Mouse (Mus musculus): ENCODE data around the gene Pgam2.

DNA sequence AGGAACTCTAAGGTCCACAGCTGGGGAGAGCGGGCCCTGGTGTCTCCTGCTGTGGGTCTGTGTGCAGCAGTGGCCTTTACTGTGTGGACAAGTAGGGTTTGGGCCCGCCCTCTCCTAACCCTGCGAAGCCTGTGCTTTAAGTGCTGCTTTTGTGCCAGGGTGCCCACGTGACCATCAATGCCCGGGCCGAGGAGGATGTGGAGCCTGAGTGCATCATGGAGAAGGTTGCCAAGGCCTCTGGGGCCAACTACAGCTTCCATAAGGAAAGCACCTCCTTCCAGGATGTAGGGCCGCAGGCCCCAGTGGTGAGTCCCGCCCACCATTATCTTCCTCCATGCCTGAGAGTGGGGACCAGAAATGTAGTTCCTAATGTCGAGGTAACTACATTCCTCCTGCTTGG lies 8.2 kb downstream of the Pgam2 start:
- TF ChIP-seq CTCF (IDR thresholded peaks at IDR 0.05): no peak
- TF ChIP-seq POLR2A (IDR thresholded peaks at IDR 0.05; ENCODE audit: insufficient read depth, low read depth, low read length): no peak
- no peak for TF ChIP-seq EP300 (IDR thresholded peaks at IDR 0.05; ENCODE audit: insufficient read depth, low read depth, low read length)

Measured in heart, adult 2 months (tissue).